Mouse (Mus musculus): ENCODE data around the gene Pkib. TPM values are rescaled to one million over a fixed set of nuclear protein-coding genes. Genes with fewer than 3 reads are reported as not detected.

Gene Pkib
- 10 to 100 TPM; 10.9 to 11.3 TPM for total RNA-seq (2021)

DNA sequence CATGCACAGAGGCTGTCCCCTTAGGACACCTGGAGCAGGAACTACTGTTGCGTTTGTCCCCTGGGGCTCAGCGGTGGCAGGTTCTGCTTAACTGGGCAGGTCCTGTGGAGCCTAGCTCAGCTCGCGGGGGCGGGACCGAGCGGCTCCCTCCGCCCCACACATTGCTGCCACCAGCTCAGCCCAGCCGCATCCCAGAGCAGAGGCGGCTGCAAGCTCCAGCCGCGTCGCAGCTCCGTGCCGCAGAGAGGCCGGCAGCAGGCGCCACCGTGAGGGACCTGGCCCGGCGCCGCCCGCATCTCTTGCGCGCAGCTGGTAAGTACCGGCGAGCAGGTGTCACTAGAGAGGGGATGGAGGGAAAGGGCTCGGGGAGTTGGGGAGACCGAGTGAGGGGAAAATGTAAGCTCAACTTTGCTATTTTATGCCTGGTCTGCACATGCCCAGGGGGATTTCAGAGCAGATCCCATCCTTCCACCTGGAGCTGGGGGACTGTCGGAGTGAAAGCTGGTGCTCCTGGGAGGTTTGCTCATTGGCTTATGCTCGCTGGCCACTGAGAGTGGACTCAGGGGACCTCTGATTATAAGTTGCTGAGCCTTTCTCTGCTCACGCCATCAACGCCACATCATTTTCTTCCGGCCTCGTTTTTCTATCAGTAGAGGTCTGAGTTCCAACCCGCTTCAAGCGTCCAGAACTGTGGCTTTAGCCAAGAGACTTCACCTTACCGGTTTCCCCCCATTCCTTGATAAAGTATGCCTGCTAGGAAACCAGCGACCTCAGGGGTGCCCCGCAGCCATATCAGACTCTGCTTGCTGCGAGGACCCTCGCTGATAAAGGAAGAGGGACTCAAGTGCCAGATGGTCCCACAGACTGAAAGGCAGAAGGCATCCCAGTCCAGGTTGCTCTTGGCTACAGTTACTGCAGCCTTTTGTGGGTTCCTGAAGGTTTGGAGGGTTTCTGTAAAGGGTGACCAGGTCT lies at the start of gene Pkib:
Pkib (plus strand) TSS at position 86 of the 972 bp plus-strand sequence.
- intact Hi-C loops (cut with DNase I): no loop called here
- peak in 1 of 2 experiments; percentile 70 for DNase-seq (ENCODE audit: extremely low spot score in 1 of 2, low spot score in 2 of 2)

DNA sequence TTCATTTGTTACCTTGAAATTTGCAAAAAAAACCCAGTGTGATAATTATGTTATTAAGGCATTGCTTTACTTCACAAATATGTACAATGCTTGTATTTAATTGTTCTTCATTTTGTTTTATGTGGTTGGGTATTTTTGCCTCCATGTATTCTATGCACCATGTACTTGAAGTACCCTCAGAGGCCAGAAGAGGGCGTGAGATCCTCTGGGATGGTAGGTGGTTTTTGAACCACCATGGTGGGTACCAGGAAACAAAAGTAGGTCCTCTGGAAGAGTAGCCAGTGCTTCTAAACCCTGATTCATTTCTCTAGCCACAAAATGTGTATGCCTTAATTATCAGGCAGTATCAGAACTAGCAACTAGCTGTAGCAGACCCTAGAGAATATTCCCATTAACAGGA lies 47.9 kb upstream of the Pkib start:
- intact Hi-C loops (cut with DNase I): no loop called here
- DNase-seq (ENCODE audit: extremely low spot score in 1 of 2, low spot score in 2 of 2): no peak

DNA sequence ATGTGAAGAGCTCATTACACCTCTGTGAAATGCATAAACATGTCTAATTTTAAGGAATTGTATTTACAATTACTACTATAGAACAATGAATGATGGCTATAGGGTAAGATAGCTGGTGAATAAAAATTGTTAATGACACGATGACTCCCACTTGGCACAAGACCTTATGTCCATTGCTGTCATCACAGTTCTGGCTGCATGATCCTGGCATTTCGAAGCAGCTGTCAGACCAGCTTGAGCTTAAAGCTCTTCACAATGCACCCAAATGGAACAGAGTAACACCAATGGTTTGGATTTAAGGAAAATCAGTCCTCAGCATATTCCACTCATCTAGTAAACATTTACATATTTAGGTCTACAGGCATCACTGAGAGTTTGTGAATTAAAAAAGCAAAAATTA lies 37.5 kb upstream of the Pkib start:
- intact Hi-C loops (cut with DNase I): no loop called here
- DNase-seq (ENCODE audit: extremely low spot score in 1 of 2, low spot score in 2 of 2): no peak

DNA sequence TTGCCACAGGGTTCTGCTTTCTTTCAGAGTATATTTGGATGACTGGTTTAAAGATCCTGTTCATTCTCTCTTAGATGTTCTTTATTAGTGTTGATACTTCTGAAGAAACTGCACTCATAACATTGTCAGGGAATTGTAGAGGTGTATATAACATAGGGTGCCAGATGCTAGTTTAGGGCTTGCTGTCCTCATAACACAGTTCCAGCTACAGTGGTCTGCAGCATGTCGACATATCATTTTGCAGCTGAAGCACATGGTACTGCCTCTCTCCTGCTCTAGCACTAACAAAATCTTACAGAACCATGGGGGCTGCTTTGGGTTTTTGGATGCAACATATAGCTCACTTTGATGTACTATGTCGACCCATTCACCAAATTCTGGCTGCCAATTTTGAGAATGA lies 34.6 kb upstream of the Pkib start:
- DNase-seq (ENCODE audit: extremely low spot score in 1 of 2, low spot score in 2 of 2): no peak
- intact Hi-C loops (cut with DNase I): no loop called here

DNA sequence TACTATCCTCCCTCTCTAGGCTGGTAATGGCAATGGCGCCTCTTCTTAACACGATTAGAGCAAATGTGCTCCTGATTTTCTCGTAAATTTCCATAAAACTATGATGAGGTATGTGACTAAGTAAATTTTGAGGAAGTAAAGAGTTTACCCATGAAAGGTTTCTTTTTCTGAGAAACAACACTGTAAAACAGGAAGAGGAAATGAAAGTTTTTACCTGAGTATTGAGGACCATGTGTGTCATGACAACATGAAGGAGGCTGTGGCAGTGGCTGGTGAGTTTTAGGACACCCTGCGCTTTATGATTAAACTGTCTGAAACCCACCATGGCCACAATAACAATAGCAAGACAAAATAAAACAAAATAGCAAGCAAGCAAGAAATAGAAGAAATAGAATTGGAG lies 28.8 kb upstream of the Pkib start:
- no peak for DNase-seq (ENCODE audit: extremely low spot score in 1 of 2, low spot score in 2 of 2)
- intact Hi-C loops (cut with DNase I): no loop called here

DNA sequence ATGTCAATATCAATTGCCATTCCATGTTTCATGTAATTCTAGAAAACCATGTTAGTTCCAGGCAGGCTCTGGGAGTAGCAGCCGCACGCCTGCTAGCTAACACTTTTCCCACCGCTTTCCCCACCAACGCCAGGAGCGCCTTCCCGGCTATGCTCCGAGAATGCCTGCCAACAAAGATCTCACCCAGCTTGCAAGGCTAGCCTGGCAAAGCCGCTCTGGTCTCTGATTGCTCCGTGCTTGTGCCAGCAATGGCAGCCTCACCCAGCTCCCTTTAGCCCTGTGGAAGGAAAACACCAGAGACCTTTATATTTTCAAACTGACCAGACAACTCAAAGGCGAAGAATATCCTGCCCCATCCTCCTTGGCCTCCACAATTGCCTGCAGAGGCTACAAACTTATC lies 8.5 kb upstream of the Pkib start:
- intact Hi-C loops (cut with DNase I): no loop called here
- no peak for DNase-seq (ENCODE audit: extremely low spot score in 1 of 2, low spot score in 2 of 2)

DNA sequence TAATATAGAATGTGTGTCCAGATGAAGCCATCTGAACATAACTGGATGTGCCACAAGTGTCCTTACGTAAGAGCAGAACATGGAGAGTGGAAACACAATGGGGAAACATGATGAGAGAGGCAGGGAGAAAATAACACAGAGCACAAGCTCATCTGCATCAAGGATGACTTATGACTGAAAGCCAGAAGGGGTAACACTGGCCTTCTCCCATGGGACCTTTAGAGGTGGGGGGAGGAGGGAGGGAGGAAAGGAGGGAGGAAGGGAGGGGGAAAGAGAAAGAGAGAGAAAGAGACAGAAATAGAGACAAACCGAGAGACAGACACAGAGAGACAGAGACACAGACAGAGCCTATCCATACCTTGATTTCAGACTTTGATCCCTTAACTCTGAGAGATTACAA lies 4.0 kb upstream of the Pkib start:
- DNase-seq (ENCODE audit: extremely low spot score in 1 of 2, low spot score in 2 of 2): no peak
- intact Hi-C loops (cut with DNase I): no loop called here

DNA sequence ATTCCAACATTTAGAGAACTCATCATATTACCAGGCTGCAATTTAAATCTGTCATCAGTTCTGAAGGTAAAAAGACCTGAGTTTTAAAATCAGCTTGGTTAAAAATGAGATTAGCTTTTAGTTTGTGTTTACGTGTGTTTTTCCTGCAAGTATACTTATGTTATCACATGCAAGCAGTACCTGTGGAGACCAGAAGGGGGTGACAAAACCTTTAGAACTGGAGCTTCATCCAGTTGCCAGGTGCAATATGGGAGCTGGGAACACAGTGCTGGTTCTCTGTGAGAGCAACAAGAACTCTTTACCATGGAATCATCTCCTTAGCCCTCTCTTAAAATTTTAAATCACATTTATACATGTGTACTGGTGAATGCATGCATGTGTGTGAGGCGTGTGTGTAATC lies 1.2 kb upstream of the Pkib start:
- intact Hi-C loops (cut with DNase I): no loop called here

DNA sequence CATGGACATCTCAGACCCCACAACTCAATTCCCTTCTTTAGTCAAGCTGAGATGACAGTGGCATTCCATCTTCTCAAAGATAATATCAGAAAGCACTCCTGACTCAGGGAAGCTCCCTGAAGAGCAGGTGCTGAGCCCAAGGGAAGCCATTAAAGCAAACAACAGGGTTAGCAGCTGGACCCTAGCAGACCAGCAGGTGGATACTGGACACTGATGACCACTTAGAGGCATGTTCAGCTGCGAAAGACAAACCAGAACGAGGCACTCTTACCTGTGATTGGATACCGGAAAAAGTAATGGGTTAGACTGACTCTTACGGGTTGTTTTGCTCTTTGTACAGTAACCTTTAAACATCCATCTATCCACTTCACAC lies 1.1 kb downstream of the Pkib start:
- no peak for DNase-seq (ENCODE audit: extremely low spot score in 1 of 2, low spot score in 2 of 2)
- intact Hi-C loops (cut with DNase I): no loop called here

More for the DNA sequence above, 1.2 kb upstream of the Pkib start:
- DNase-seq (ENCODE audit: extremely low spot score in 1 of 2, low spot score in 2 of 2): no peak

DNA sequence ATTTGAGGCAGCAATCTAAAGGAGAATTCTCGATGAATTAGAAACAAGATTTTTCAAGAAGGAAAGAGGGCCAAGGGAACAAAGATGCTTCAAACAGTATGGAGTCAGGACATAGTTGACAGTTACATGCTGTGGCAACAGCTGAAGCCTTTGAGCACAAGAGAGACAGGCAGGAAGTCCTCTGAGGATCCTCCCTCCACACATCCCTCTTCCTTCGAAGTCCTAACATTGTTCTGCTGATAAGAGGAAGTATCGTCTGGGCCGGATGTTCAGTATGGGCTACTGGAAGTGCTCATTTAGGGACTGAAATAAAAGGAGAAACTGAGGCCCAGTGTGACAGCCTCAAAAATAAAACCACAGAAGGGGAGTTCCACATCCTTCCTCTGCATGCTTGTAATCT lies 5.2 kb downstream of the Pkib start:
- no peak for DNase-seq (ENCODE audit: extremely low spot score in 1 of 2, low spot score in 2 of 2)
- intact Hi-C loops (cut with DNase I): no loop called here

DNA sequence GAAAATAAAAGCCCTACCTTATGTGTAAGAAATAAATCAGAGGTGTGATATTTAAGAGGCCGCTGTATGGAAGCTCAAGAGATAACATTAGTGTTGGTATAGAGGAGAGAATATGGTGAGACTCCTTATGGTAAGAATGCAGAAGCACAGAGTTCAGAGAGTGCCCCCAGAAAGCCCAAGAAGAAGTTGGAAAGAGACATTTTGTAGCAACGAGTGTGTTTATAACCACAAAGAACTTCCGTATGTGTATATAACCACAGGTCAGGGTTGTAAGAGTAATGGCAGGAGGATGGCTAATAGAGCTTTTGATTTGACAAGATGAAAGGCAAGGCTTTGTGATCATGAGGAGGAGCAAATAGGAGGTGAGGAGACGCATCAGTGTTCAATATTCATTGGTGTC lies 6.5 kb downstream of the Pkib start:
- no peak for DNase-seq (ENCODE audit: extremely low spot score in 1 of 2, low spot score in 2 of 2)
- intact Hi-C loops (cut with DNase I): no loop called here

DNA sequence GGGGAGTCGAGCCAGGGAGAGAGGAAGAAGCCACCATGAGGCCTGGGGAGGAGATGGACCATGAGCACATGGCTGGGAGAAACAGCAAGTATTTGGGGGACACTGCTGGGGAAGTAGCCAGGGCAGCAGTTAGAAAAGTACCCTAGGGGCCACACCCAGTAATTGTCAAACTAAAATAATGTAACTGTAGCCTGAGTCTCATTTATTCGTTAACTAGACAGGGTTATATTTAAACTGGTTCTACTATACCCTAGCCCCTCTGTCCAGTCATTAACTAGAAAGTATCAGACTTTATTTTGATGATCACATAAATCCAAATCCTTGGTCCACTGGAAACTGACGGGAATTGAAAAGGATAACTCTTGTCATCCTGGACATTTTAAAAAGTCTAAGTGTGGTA lies 7.8 kb downstream of the Pkib start:
- no peak for DNase-seq (ENCODE audit: extremely low spot score in 1 of 2, low spot score in 2 of 2)
- intact Hi-C loops (cut with DNase I): no loop called here

DNA sequence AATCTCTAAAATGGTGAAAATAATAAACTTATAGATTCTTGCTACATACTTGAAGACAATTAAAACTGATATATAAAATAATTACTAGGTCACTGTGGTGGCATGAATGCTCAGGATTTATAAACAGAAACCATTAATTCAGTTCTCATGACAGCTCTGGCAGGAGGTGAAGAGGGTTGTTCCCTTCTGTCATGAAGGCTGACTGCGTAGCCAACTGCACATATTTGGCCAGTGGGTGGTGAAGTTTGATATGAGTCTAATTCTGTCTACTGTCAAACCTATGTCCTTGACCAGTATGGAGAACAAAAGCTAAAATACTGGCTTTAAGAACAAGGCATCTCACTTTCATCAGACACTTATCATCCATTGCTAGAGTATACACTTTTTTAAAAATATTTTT lies 21.5 kb downstream of the Pkib start:
- intact Hi-C loops (cut with DNase I): no loop called here
- no peak for DNase-seq (ENCODE audit: extremely low spot score in 1 of 2, low spot score in 2 of 2)

DNA sequence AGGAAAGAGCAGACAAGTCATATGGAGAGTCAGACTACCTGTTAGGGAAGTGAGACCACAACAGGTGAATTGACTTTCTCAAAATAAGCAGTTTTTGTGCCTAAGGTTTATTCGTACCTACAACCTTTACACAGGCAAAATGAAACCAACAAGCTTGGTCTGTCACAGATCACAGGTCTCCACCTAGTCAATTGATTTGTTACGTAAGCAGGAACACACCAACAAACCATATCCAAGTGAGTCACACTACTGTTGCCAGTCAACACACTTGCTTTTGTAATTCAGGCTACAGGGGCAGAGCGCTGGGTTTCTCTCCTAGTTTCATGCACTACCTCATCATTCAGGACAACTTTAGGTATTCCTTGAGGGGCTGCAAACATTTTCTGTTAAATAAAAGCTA lies 28.7 kb downstream of the Pkib start:
- intact Hi-C loops (cut with DNase I): no loop called here
- no peak for DNase-seq (ENCODE audit: extremely low spot score in 1 of 2, low spot score in 2 of 2)

DNA sequence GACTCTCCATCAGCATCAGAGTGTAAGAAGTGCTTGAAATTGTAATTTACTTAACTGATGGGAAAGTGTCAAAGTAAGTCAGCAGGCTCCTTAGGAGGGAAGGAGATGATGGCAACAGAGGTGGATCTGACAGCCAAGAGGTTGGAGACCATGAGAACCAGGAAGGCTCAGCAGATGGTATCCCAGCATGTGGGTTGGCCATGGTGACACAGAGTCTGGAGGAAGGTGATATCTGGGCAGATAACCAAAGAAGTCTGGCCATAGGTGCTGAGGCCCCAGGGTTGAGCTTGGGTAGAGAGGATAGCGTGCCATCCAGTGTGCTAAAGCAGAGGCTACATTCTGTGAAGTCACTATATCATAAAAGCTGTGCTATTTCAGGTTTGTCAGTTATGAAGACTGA lies 32.0 kb downstream of the Pkib start:
- DNase-seq (ENCODE audit: extremely low spot score in 1 of 2, low spot score in 2 of 2): no peak
- intact Hi-C loops (cut with DNase I): no loop called here

DNA sequence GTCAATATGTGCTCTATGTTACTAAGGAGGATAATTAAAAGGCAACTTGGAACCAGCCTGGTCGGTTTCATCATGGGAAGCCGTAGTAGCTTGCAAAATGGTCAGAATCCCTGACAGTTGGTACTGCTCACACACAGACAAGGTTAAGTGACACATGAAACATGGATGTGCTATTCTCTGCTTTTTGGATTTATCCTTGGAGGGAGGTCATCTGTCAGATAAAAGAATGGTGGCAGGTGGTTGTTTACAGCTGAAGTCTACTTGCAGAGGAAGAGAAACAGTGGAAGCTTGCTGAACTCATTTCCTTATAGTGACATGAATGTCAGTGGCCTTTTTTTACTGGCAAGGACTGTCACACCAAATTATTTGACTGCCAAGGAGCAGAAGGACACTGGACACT lies 32.5 kb downstream of the Pkib start:
- DNase-seq (ENCODE audit: extremely low spot score in 1 of 2, low spot score in 2 of 2): no peak
- intact Hi-C loops (cut with DNase I): no loop called here

DNA sequence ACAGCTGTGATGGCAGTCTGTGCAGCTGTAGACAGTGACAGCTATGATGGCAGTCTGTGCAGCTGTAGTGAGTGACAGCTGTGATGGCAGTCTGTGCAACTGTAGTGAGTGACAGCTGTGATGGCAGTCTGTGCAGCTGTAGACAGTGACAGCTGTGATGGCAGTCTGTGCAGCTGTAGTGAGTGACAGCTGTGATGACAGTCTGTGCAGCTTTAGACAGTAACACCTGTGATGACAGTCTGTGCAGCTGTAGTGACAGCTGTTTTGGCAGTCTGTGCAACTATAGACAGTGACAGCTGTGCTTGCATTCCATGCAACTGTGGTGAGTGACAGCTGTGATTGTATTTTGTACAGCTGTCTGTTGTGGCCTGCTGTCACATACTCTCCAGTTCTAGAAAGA lies 44.0 kb downstream of the Pkib start:
- intact Hi-C loops (cut with DNase I): no loop called here
- DNase-seq (ENCODE audit: extremely low spot score in 1 of 2, low spot score in 2 of 2): no peak

DNA sequence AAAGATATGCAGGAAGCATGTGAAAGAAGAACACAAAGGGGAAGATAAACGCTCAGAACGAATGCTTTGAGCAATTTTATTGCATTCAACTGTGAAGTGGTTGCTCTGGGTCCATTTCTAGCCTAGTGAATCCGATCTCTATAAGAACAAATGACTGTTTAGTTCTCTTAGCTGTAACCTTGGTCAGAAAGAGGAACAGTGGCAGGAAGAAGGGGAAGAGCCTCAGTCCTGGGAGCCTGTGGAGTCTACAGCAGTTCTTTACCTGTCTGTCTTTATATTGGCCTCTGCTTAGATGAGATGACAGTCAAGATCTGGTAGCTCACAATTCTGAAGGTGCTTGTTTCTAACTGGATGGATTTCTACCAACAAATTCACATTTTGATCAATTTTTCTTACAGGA lies 56.2 kb downstream of the Pkib start:
- intact Hi-C loops (cut with DNase I): no loop called here

DNA sequence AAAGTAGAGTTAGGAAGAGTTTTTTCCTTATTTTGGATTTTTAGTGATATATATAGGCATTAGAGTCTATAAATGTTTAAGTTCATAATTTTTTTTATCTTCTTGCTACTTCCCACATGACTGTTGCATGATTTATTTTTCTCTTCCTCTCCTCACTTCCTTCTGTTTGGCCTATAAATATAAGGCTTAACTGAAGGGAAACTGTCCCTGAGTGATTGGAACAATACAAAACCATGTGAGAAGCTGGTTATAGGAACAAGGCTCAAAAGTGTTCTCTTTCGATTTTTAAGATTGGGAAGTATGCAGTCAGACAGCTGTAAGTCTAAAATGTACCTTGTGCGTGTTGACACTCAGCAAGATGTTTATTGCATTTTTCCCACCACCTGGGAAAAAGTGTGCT lies 58.4 kb downstream of the Pkib start:
- intact Hi-C loops (cut with DNase I): no loop called here
- no peak for DNase-seq (ENCODE audit: extremely low spot score in 1 of 2, low spot score in 2 of 2)

More for the DNA sequence above, 56.2 kb downstream of the Pkib start:
- no peak for DNase-seq (ENCODE audit: extremely low spot score in 1 of 2, low spot score in 2 of 2)

DNA sequence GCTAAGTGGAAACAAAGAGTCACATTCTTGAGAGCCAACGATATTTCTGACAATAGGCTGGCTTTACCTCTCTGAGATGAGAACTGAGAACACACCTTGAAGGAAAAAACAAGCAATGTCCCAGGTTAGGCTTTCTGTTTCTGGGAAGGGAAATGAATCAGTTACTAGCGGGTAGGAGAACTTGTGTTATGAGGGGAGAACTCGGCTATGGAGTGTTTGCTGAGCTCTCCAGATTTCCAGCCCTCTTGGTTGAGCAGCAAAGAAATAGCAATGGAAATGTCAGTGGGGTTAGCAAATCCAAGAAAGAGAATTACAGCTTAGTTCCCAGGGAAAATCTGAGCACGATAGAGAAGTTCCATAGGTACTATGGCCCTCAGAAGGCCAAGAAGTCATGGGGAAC lies 70.5 kb downstream of the Pkib start:
- intact Hi-C loops (cut with DNase I): no loop called here
- DNase-seq (ENCODE audit: extremely low spot score in 1 of 2, low spot score in 2 of 2): no peak

DNA sequence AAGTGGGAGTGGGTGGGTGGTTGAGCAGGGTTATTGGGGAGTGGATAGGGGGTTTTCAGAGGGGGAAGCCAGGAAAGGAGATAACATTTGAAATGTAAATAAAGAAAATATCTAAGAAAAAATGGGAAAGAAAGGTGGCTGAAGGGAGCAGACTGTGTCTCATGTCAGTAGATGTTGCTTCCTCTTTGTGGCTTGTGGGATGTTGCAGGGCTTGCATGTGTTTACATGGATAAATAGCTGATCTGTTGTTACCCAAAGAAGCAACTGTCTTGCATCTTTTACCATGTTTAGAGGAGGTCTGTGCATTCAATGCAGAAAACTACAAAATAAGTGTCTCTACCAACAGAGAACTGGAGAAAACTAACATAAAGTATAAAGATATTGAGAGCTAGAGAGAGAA lies 89.3 kb downstream of the Pkib start:
- intact Hi-C loops (cut with DNase I): no loop called here
- DNase-seq (ENCODE audit: extremely low spot score in 1 of 2, low spot score in 2 of 2): no peak

Data from left cerebral cortex, postnatal 10 days (tissue).